Mouse (Mus musculus) megakaryocyte, embryonic 14.5 days (primary cell): ENCODE measurements around the gene Prtg.

Experiments used
- FLI1 ChIP-seq: IDR thresholded peaks from 2 replicates; pipeline ENCODE4 v1.6.1; 2012; ENCODE audit warnings: low read length, inconsistent platforms, mixed read lengths
- GATA1 ChIP-seq: IDR thresholded peaks from 3 replicates; pipeline ENCODE4 v1.6.1; 2012; ENCODE audit warnings: mixed read lengths, low read length, inconsistent platforms, borderline replicate concordance

DNA sequence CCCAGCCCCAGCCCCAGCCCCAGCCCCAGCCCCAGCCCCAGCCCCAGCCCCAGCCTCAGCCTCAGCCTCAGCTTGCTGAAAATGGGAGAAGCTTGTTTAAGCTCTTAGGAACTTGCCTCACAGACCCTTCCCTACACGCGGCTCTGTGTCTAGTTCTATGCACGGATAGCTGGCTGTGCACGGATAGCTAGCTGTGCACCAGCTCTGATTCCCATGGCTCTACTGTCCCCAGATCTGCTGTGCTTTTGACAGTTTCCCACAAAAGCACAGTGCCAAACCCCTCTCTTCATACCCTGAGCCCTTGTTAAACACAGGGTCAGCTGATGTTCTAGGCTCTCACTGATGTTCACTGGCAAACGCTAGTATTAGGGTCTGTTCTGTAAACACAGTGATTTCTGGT is 86.1 kb downstream of the Prtg start:
- TF ChIP-seq GATA1 = no peak
- TF ChIP-seq FLI1 = no peak
